Mouse (Mus musculus) lung, embryonic 16.5 days (tissue): Measurements from ENCODE around the gene BC037034. TPM values are rescaled to one million over a fixed set of nuclear protein-coding genes. Genes with fewer than 3 reads are reported as not detected.

ENCODE experiments used
- ATAC-seq: fragments of 200-750 bp; cut with Nextera tagmentation; 2 replicates; pipeline ENCODE4 v1.8.0; 2017; ENCODE audit warnings: low read depth, mild to moderate bottlenecking, moderate library complexity
- H3K27ac ChIP-seq: fragments of 300-500 bp; sonication (generic); 2 replicates; pipeline ENCODE4 v1.5.1; 2014; ENCODE audit warnings: mild to moderate bottlenecking, control low read depth, low read length
- H3K27me3 ChIP-seq: fragments of 300-500 bp; sonication (generic); 2 replicates; pipeline ENCODE4 v1.6.1; 2014; ENCODE audit warnings: low read depth, low read length, mixed read lengths; ENCODE audit not compliant: control insufficient read depth, insufficient read depth
- H3K36me3 ChIP-seq: fragments of 300-500 bp; sonication (generic); 2 replicates; pipeline ENCODE4 v1.6.1; 2014; ENCODE audit warnings: low read length; ENCODE audit not compliant: control insufficient read depth, insufficient read depth
- H3K4me1 ChIP-seq: fragments of 300-500 bp; sonication (generic); replicated peaks from 2 replicates; pipeline ENCODE4 v1.6.1; 2014; ENCODE audit warnings: low read length, mixed read lengths; ENCODE audit not compliant: control insufficient read depth, insufficient read depth
- H3K4me2 ChIP-seq: fragments of 300-500 bp; sonication (generic); 2 replicates; pipeline ENCODE4 v1.6.1; 2014; ENCODE audit warnings: low read depth, low read length, control low read depth
- H3K4me3 ChIP-seq: fragments of 300-500 bp; sonication (generic); 2 replicates; pipeline ENCODE4 v1.5.1; 2014; ENCODE audit warnings: mild to moderate bottlenecking, low read length, control low read depth
- H3K9ac ChIP-seq: fragments of 300-500 bp; sonication (generic); 2 replicates; pipeline ENCODE4 v1.6.1; 2014; ENCODE audit warnings: low read length, control low read depth
- H3K9me3 ChIP-seq: fragments of 300-500 bp; sonication (generic); 2 replicates; pipeline ENCODE4 v1.6.1; 2016; ENCODE audit warnings: low read length; ENCODE audit not compliant: control insufficient read depth
- WGBS: fragments of 180-500 bp; shearing (Covaris S2); extraction: QIAGEN DNeasy Blood & Tissue Kit; methylation state at CpG from one replicate; pipeline ENCODE4 v1.1.7; 2014; 5-methylcytosine and 5-hydroxymethylcytosine counted together
- polyA plus RNA-seq: library from polyadenylated mRNA; unstranded; fragments of >200 nt; fragmentation: Nextera tagmentation; extraction: Ambion mirVana; gene quantifications from 2 replicates; pipeline ENCODE4 v1.2.1, GENCODE M21; 2015

The BC037034 gene
- polyA plus RNA-seq, 1 experiment from 2014 or later, result 3.8 TPM

GRCm38 (mm10) chr5:138267114-138267513 lies 3.3 kb upstream of the BC037034 start:
- H3K4me3 ChIP-seq, result no peak overlapping the region
- no peak overlapping the region for H3K9ac ChIP-seq
- WGBS, result 79% methylated on average over 3 of the region's 3 CpGs
- no peak overlapping the region for H3K27ac ChIP-seq
- no peaks in the 10 kb centered on the region for H3K27me3 ChIP-seq
- H3K9me3 ChIP-seq, result no peaks in the 10 kb centered on the region
- H3K4me1 ChIP-seq, result peaks cover 18% of the 10 kb centered on the region
- no peak overlapping the region for H3K4me2 ChIP-seq
- peaks cover 4% of the 10 kb centered on the region; the same call in 1 of the 2 replicates for H3K36me3 ChIP-seq
- no peak for ATAC-seq

- Histone ChIP-seq H3K9me3 (no peaks in the 10 kb centered on the region), H3K27ac (no peak overlapping the region), H3K4me2 (no peak overlapping the region), H3K27me3 (no peaks in the 10 kb centered on the region), H3K4me1 (peaks cover 18% of the 10 kb centered on the region), H3K4me3 (no peak overlapping the region), H3K9ac (no peak overlapping the region), H3K36me3 (peaks cover 11% of the 10 kb centered on the region)
- 90% methylated on average over 4 of the region's 4 CpGs for WGBS
- no peak for ATAC-seq
Measured at GRCm38 (mm10) chr5:138265712-138266111, 1.9 kb upstream of the BC037034 start.

- Histone ChIP-seq H3K36me3 (peaks cover 23% of the 10 kb centered on the region), H3K4me1 (peaks cover 18% of the 10 kb centered on the region), H3K27me3 (no peaks in the 10 kb centered on the region), H3K9ac (peak overlapping the region; percentile 93), H3K9me3 (no peaks in the 10 kb centered on the region), H3K27ac (peak overlapping the region; percentile 55; the same call in 1 of the 2 replicates), H3K4me3 (peak overlapping the region; percentile 94), H3K4me2 (peak overlapping the region; percentile 99)
- peak; percentile 7; the same call in 1 of the 2 replicates for ATAC-seq
- WGBS, result 13% methylated on average over 6 of the region's 6 CpGs
Measured at GRCm38 (mm10) chr5:138264207-138264578, 360 bp upstream of the BC037034 start.

DNA sequence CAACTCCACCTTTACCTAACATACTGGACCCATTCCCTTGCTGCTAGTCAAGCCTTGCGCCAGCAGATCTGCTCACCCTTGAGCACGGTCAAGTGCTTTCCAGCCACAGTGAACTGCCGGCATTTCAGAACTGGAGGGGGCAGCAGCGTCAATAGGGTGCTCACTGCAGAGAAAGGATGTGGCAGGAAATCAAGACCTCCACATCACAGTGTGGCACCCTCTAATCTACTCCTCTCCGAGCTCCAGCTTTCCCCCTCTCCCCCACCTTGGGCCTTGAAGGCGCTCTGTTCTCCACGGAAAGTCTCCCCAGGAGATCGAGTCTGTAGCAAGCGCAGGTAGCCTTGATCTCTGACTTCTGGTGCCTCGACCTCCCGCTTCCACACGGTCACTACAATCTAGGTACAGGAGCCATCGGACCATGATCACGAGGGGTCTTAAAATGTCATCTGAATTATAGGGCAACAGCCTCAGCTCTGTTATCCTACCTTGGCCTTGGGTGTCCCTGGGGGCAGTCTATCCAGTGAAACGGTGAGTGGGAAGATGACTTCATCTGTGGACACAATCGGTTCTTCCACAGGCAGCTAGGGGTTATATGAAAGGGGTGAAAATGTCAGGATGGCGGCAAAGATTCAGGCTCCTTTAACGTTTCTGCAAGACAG lies 1.1 kb downstream of the BC037034 start:
- WGBS, result 57% methylated on average over 18 of the region's 18 CpGs
- Histone ChIP-seq H3K9me3 (no peaks in the 10 kb centered on the region), H3K4me1 (peaks cover 18% of the 10 kb centered on the region), H3K4me2 (peak overlapping the region; percentile 99), H3K36me3 (peaks cover 23% of the 10 kb centered on the region), H3K27ac (no peak overlapping the region), H3K4me3 (peak overlapping the region; percentile 94), H3K27me3 (no peaks in the 10 kb centered on the region), H3K9ac (peak overlapping the region; percentile 93)
- ATAC-seq, result no peak

GRCm38 (mm10) chr5:138262001-138262400 lies 1.8 kb downstream of the BC037034 start:
- Histone ChIP-seq H3K36me3 (peaks cover 23% of the 10 kb centered on the region), H3K27ac (no peak overlapping the region), H3K4me1 (peaks cover 18% of the 10 kb centered on the region), H3K9ac (peak overlapping the region; percentile 93; the same call in 1 of the 2 replicates), H3K4me2 (no peak overlapping the region), H3K9me3 (no peaks in the 10 kb centered on the region), H3K27me3 (no peaks in the 10 kb centered on the region), H3K4me3 (no peak overlapping the region)
- 63% methylated on average over 4 of the region's 4 CpGs for WGBS
- no peak for ATAC-seq

DNA sequence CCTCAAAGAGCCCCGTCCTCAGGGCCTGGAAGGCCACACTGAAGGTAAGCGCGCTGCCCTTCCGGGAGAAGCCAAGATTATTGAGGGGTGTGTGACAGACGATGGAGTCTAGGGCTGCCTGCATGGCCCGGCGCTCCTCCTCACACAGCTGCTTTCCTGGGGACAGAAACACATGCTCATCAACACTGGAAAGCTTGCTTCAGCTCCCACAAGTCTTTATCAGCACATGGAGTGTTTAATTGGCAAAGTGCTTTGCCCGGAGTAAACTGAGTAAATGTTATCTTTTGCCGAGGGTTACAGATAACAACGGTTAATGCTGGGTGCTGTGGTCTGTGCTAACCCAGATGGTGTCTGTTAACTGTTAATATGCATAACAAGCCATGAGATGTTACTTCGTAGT lies 3.0 kb downstream of the BC037034 start:
- H3K27ac ChIP-seq, result no peak overlapping the region
- H3K36me3 ChIP-seq, result peaks cover 22% of the 10 kb centered on the region
- H3K27me3 ChIP-seq, result no peaks in the 10 kb centered on the region
- no peak overlapping the region for H3K4me3 ChIP-seq
- H3K9ac ChIP-seq, result no peak overlapping the region
- H3K4me2 ChIP-seq, result no peak overlapping the region
- WGBS, result 66% methylated on average over 11 of the region's 11 CpGs
- H3K4me1 ChIP-seq, result peaks cover 24% of the 10 kb centered on the region
- ATAC-seq, result no peak
- no peaks in the 10 kb centered on the region for H3K9me3 ChIP-seq

DNA sequence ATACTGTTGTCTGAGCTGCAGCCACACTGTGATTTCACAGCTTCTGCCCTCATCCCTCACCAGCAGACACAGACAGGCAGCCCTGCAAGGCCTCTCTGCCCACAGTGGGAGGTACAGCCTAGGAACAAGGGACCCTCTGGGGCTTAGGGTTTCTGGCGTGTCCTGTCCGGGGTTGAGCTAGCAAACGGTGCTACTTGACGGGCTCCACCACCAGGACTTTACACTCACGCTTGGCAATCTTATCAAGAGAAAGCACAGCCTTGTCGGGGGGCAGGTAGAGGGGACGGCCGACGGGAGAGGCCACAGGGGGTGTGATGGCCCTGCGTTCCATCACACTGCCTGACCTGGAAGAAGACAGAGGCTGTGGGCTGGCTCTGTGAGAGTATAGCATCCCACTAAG lies 3.8 kb downstream of the BC037034 start:
- H3K4me3 ChIP-seq, result no peak overlapping the region
- no peak overlapping the region for H3K4me2 ChIP-seq
- H3K9ac ChIP-seq, result no peak overlapping the region
- no peaks in the 10 kb centered on the region for H3K27me3 ChIP-seq
- WGBS, result 74% methylated on average over 10 of the region's 10 CpGs
- ATAC-seq, result no peak
- H3K4me1 ChIP-seq, result peaks cover 24% of the 10 kb centered on the region
- no peak overlapping the region for H3K27ac ChIP-seq
- H3K9me3 ChIP-seq, result no peaks in the 10 kb centered on the region
- H3K36me3 ChIP-seq, result peaks cover 18% of the 10 kb centered on the region

DNA sequence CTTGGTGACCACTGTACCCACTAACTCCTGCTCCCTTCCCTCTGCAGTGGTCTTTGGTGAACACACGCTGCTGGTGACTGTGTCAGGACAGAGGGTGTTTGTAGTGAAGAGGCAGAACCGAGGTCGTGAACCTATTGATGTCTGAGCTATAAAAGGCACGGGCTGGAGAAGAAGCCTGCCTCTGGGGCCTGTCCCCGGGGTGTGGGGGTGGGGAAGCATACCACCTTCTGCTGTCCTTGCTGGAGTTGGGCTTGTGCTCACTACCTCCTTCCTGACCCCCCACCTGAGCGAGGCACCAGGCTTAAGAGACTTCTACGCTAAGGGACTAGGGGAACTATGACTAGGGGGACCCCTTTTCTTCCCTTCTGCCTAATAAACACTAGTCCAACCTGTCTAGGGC lies 4.8 kb downstream of the BC037034 start:
- no peak overlapping the region for H3K9ac ChIP-seq
- 76% methylated on average over 7 of the region's 7 CpGs for WGBS
- H3K27ac ChIP-seq, result no peak overlapping the region
- H3K36me3 ChIP-seq, result peaks cover 18% of the 10 kb centered on the region
- peaks cover 19% of the 10 kb centered on the region for H3K4me1 ChIP-seq
- H3K4me3 ChIP-seq, result no peak overlapping the region
- H3K4me2 ChIP-seq, result no peak overlapping the region
- no peaks in the 10 kb centered on the region for H3K27me3 ChIP-seq
- ATAC-seq, result no peak
- no peaks in the 10 kb centered on the region for H3K9me3 ChIP-seq

- Histone ChIP-seq H3K4me2 (no peak overlapping the region), H3K36me3 (peaks cover 18% of the 10 kb centered on the region), H3K9ac (no peak overlapping the region), H3K4me1 (peaks cover 19% of the 10 kb centered on the region), H3K27ac (no peak overlapping the region), H3K9me3 (no peaks in the 10 kb centered on the region), H3K4me3 (no peak overlapping the region), H3K27me3 (no peaks in the 10 kb centered on the region)
- 81% methylated on average over 6 of the region's 6 CpGs for WGBS
- no peak for ATAC-seq
Measured at GRCm38 (mm10) chr5:138258542-138258941, 5.3 kb downstream of the BC037034 start.
